Mouse (Mus musculus) testis, postnatal 10 days (tissue): ENCODE results near the gene Prkcb.
"Not testable (repeated sequence)": the region's sequence is repeated elsewhere in the genome, so short reads cannot be mapped to it uniquely, and the experiment has no call there.

ENCODE experiments used
- DNase-seq: peaks from one replicate; pipeline ENCODE4 v3.0.0; 2021; ENCODE audit warnings: low spot score

Gene Prkcb

GRCm38 (mm10) chr7:122288605-122289242 lies at the start of gene Prkcb:
TSS of gene Prkcb (plus strand) at chr7:122288751.
- DNase-seq = peak; percentile 88

- no peak for DNase-seq
These were observed 49.6 kb upstream of the Prkcb start for GRCm38 (mm10) chr7:122238939-122239338.

- peak; percentile 70 for DNase-seq
These were observed 48.0 kb upstream of the Prkcb start for GRCm38 (mm10) chr7:122240413-122241119.

- DNase-seq = peak; percentile 60
These were observed 46.3 kb upstream of the Prkcb start for GRCm38 (mm10) chr7:122242260-122242659.

- DNase-seq = not testable (repeated sequence)
These were observed 45.8 kb upstream of the Prkcb start for GRCm38 (mm10) chr7:122242744-122243143.

- DNase-seq = no peak
These were observed 44.4 kb upstream of the Prkcb start for GRCm38 (mm10) chr7:122244166-122244565.

GRCm38 (mm10) chr7:122244584-122244983 lies 44.0 kb upstream of the Prkcb start:
- DNase-seq = no peak

- DNase-seq = no peak
These were observed 42.6 kb upstream of the Prkcb start for GRCm38 (mm10) chr7:122245976-122246375.

- DNase-seq = no peak
These were observed 41.2 kb upstream of the Prkcb start for GRCm38 (mm10) chr7:122247254-122247864.

GRCm38 (mm10) chr7:122249321-122249821 lies 39.2 kb upstream of the Prkcb start:
- DNase-seq = no peak

GRCm38 (mm10) chr7:122251197-122252011 lies 37.1 kb upstream of the Prkcb start:
- peak; percentile 87 for DNase-seq

GRCm38 (mm10) chr7:122256722-122257121 lies 31.8 kb upstream of the Prkcb start:
- DNase-seq = no peak

GRCm38 (mm10) chr7:122258521-122258920 lies 30.0 kb upstream of the Prkcb start:
- no peak for DNase-seq

- peak; percentile 17 for DNase-seq
These were observed 28.4 kb upstream of the Prkcb start for GRCm38 (mm10) chr7:122260055-122260602.

GRCm38 (mm10) chr7:122268983-122269486 lies 19.5 kb upstream of the Prkcb start:
- no peak for DNase-seq

- DNase-seq = peak; percentile 5
These were observed 16.2 kb upstream of the Prkcb start for GRCm38 (mm10) chr7:122272334-122272733.

GRCm38 (mm10) chr7:122279580-122279979 lies 9.0 kb upstream of the Prkcb start:
- no peak for DNase-seq

- DNase-seq = peak; percentile 4
These were observed 8.2 kb upstream of the Prkcb start for GRCm38 (mm10) chr7:122280334-122280733.

GRCm38 (mm10) chr7:122282584-122282983 lies 6.0 kb upstream of the Prkcb start:
- DNase-seq = no peak

- DNase-seq = peak; percentile 18
These were observed 1.3 kb upstream of the Prkcb start for GRCm38 (mm10) chr7:122287217-122287616.
